Mouse (Mus musculus) midbrain, embryonic 11.5 days (tissue): Measurements from ENCODE around the gene Tfpi2. TPM values are rescaled to one million over a fixed set of nuclear protein-coding genes. Genes with fewer than 3 reads are reported as not detected.

Source experiments
- ATAC-seq: fragments of 200-750 bp; cut with Nextera tagmentation; 2 replicates; pipeline ENCODE4 v1.8.0; 2017; ENCODE audit warnings: moderate TSS enrichment, moderate library complexity; ENCODE audit not compliant: low FRiP score
- DNase-seq: peaks from one replicate; pipeline ENCODE4 v3.0.0; 2015; ENCODE audit warnings: low spot score; ENCODE audit errors: missing footprints
- H3K27ac ChIP-seq: fragments of 300-500 bp; sonication (generic); 2 replicates; pipeline ENCODE4 v1.5.1; 2014; ENCODE audit warnings: low read depth, low read length
- H3K27me3 ChIP-seq: fragments of 300-500 bp; sonication (generic); 2 replicates; pipeline ENCODE4 v1.6.1; 2014; ENCODE audit warnings: mild to moderate bottlenecking, low read length, moderate library complexity, mixed read lengths; ENCODE audit not compliant: control insufficient read depth, insufficient read depth
- H3K36me3 ChIP-seq: fragments of 300-500 bp; sonication (generic); 2 replicates; pipeline ENCODE4 v1.6.1; 2014; ENCODE audit warnings: mild to moderate bottlenecking, low read length, moderate library complexity, mixed read lengths; ENCODE audit not compliant: control insufficient read depth, insufficient read depth
- H3K4me1 ChIP-seq: fragments of 300-500 bp; sonication (generic); 2 replicates; pipeline ENCODE4 v1.6.1; 2014; ENCODE audit warnings: low read length; ENCODE audit not compliant: control insufficient read depth, insufficient read depth
- H3K4me2 ChIP-seq: fragments of 300-500 bp; sonication (generic); 2 replicates; pipeline ENCODE4 v1.6.1; 2014; ENCODE audit warnings: mild to moderate bottlenecking, moderate library complexity
- H3K4me3 ChIP-seq: fragments of 300-500 bp; sonication (generic); 2 replicates; pipeline ENCODE4 v1.5.1; 2014; ENCODE audit warnings: low read depth, low read length
- H3K9ac ChIP-seq: fragments of 300-500 bp; sonication (generic); 2 replicates; pipeline ENCODE4 v1.6.1; 2014; ENCODE audit warnings: low read length
- H3K9me3 ChIP-seq: fragments of 300-500 bp; sonication (generic); 2 replicates; pipeline ENCODE4 v1.6.1; 2016; ENCODE audit warnings: low read length; ENCODE audit not compliant: control insufficient read depth
- whole genome bisulfite sequencing: fragments of 180-500 bp; shearing (Covaris S2); extraction: QIAGEN DNeasy Blood & Tissue Kit; methylation state at CpG from one replicate; pipeline ENCODE4 v1.1.7; 2014; 5-methylcytosine and 5-hydroxymethylcytosine counted together
- polyA plus RNA-seq: library from polyadenylated mRNA; unstranded; fragments of >200 nt; fragmentation: Nextera tagmentation; extraction: Ambion mirVana; gene quantifications from 2 replicates; pipeline ENCODE4 v1.2.1, GENCODE M21; 2014

Gene Tfpi2
- polyA plus RNA-seq, 1 experiment from 2014 or later, result 0.68 TPM

DNA sequence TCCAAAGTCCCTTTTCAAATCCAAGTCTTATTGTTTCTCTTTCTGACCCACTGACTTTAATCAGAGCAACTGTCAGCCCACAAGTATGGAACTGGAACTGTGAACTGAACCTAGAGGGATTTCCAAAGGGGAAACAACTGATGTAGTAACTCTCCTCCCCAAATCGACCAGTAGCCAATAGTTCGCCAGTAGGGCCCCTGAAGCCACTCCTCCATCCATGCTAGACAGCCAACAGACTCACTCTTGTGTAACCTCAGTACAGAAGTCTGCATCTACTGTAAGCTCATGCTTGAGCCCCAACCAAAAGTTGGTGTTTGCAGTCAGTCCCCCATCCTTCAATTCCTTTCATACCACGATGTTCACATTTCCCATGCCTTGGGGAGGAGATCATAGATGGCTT is 12.0 kb upstream of the Tfpi2 start:
- ATAC-seq (no peak), DNase-seq (no peak)
- WGBS, result 85% methylated on average over 3 of the region's 3 CpGs
- H3K36me3 ChIP-seq, result no peaks in the 10 kb centered on the region
- H3K27me3 ChIP-seq, result no peaks in the 10 kb centered on the region
- H3K4me1 ChIP-seq, result no peaks in the 10 kb centered on the region; the same call in 1 of the 2 replicates
- H3K4me2 ChIP-seq, result no peak overlapping the region
- no peak overlapping the region for H3K4me3 ChIP-seq
- H3K27ac ChIP-seq, result no peak overlapping the region
- no peaks in the 10 kb centered on the region for H3K9me3 ChIP-seq
- no peak overlapping the region for H3K9ac ChIP-seq

GRCm38 (mm10) chr6:3999296-3999695 is 10.6 kb upstream of the Tfpi2 start:
- Histone ChIP-seq H3K27ac (no peak overlapping the region), H3K36me3 (no peaks in the 10 kb centered on the region), H3K4me1 (no peaks in the 10 kb centered on the region; the same call in 1 of the 2 replicates), H3K9me3 (no peaks in the 10 kb centered on the region), H3K9ac (no peak overlapping the region), H3K4me3 (no peak overlapping the region), H3K27me3 (no peaks in the 10 kb centered on the region), H3K4me2 (no peak overlapping the region)
- ATAC-seq, result no peak
- no peak for DNase-seq
- 71% methylated on average over 6 of the region's 6 CpGs for WGBS

DNA sequence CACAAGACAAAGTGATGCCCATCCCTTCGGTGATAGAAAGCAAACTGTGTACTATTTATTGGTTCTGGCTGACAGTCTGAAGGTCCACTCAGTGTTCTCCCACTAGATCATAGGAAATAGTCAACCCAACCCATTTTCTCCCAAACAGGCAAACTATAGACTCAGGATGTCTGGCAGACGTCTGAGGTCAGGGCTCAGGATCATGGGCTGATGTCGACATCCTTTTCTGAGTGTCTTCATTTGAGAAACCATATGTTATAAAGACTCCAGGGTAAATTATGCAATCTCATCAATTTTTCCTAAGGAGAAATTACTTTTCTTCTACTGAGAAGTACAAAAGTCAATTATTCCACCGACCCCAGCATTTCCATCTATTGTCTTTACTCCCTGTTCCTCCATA is 9.4 kb upstream of the Tfpi2 start:
- Histone ChIP-seq H3K9me3 (no peaks in the 10 kb centered on the region), H3K4me3 (no peak overlapping the region), H3K27ac (no peak overlapping the region), H3K4me1 (no peaks in the 10 kb centered on the region), H3K9ac (no peak overlapping the region), H3K36me3 (no peaks in the 10 kb centered on the region), H3K27me3 (no peaks in the 10 kb centered on the region), H3K4me2 (no peak overlapping the region)
- WGBS, result 83% methylated on average over 4 of the region's 4 CpGs
- no peak for DNase-seq
- no peak for ATAC-seq

DNA sequence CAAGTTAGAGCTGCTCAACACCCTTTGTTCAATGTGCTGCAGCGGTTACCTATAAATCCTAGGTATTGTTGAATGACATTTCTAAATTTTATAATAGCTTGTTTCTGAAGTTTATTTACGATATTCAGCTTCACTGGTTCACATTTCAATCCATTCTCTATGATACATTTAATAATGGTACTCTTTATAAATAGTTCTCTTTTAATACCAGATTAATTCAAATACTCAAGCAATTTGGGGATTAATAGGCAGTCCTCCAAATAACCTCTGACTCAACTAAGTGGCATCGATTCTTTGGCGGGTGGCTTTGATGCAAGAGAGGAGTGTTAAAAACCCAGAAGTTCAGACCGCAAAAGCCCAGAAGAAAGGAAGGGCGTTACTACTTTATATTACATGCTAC is 4.8 kb upstream of the Tfpi2 start, which contains the start of gene Gngt1:
Gngt1 (plus strand) TSS at position 301 of the 400 bp plus-strand sequence.
- H3K27me3 ChIP-seq, result no peaks in the 10 kb centered on the region
- ATAC-seq, result no peak
- H3K4me2 ChIP-seq, result no peak within 1 kb of the TSS
- H3K9ac ChIP-seq, result no peak within 1 kb of the TSS
- DNase-seq, result no peak
- H3K27ac ChIP-seq, result no peak within 1 kb of the TSS
- no peaks in the 10 kb centered on the region for H3K9me3 ChIP-seq
- H3K4me1 ChIP-seq, result no peaks in the 10 kb centered on the region
- no peaks in the 10 kb centered on the region for H3K36me3 ChIP-seq
- 89% methylated on average over 6 of the region's 6 CpGs for WGBS
- no peak within 1 kb of the TSS for H3K4me3 ChIP-seq

GRCm38 (mm10) chr6:3982661-3983284 is 5.9 kb downstream of the Tfpi2 start:
- DNase-seq (no peak), ATAC-seq (no peak)
- Histone ChIP-seq H3K4me1 (no peaks in the 10 kb centered on the region), H3K9me3 (no peaks in the 10 kb centered on the region), H3K4me2 (no peak overlapping the region), H3K27me3 (no peaks in the 10 kb centered on the region), H3K27ac (no peak overlapping the region), H3K4me3 (no peak overlapping the region), H3K9ac (no peak overlapping the region), H3K36me3 (no peaks in the 10 kb centered on the region)
- 89% methylated on average over 5 of the region's 5 CpGs for WGBS

DNA sequence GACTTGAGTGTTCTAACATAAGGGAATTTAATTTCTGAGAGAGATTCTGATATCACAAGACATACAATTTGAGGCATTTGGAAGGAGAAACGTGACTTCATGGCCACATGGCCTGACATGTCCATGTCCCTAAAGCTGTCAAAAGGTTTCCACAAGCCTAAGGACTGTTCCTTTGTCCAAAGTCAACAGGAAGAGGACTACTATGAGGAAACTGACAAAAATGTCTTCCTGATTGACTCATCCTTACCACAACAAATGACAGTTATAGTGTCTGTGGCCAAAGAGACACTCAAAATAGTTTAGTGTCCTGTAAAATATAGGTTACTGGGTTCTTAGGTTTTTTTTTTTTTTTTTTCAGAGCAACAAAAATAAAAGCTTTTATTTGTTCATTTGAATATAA is 15.0 kb downstream of the Tfpi2 start:
- H3K36me3 ChIP-seq, result no peaks in the 10 kb centered on the region
- no peak for DNase-seq
- H3K9me3 ChIP-seq, result no peaks in the 10 kb centered on the region
- no peak overlapping the region for H3K4me2 ChIP-seq
- no peak overlapping the region for H3K9ac ChIP-seq
- no peaks in the 10 kb centered on the region for H3K4me1 ChIP-seq
- no peak overlapping the region for H3K4me3 ChIP-seq
- no peaks in the 10 kb centered on the region for H3K27me3 ChIP-seq
- ATAC-seq, result no peak
- WGBS, result 91% methylated on average over 1 of the region's 1 CpGs
- H3K27ac ChIP-seq, result no peak overlapping the region

DNA sequence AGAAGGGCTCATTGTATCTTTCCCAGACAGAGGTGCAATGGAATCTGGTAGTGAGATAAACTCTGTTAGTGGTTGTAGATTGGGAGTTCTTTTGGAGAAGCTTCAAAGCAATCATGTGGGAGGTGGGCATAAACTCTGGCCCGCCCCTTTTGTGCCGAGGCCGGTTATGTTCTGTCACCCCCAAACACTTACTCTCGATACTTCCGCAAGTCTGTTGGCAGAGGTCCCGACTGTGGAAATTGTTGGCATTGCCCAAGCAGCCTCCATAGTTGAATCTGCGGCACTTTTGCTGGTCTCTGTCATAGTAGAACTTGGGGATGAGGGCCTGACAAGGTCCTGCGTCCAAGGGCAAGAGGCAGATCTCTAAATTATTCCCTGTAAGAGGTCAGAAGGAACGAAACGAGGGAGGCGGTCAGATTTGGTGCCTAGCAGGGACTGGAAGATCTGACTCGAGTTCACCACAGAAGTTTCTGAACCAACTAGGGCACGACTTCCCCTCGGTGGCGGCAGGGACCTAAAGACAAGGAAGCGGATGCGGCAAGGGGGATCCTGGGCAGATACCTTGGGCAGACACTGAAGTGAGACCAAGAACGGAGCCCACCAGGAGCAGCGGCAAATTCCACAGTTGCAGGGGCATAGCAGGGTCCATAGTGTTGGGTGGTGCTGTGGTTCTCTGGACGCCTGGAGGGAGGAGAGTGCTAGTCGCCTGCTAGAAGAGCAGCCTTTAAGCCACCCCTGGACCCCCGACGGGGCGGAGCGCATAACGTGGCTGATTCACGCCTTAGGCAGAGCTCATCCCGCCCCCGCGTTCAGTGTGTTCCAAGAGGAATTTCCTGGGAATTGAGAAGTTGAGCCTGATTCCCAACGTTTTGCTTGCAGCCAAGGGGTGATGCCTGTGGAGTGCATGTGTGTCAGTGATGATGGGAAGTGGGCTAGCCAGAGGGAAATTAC is 20.8 kb downstream of the Tfpi2 start:
- Histone ChIP-seq H3K9ac (no peak overlapping the region), H3K4me3 (no peak overlapping the region), H3K27me3 (no peaks in the 10 kb centered on the region), H3K27ac (no peak overlapping the region), H3K4me2 (peak overlapping the region; percentile 11; the same call in 1 of the 2 replicates), H3K4me1 (no peaks in the 10 kb centered on the region), H3K9me3 (no peaks in the 10 kb centered on the region), H3K36me3 (no peaks in the 10 kb centered on the region)
- DNase-seq (no peak), ATAC-seq (no peak)
- 32% methylated on average over 31 of the region's 31 CpGs for WGBS

- H3K27ac ChIP-seq, result no peak overlapping the region
- H3K9me3 ChIP-seq, result no peaks in the 10 kb centered on the region
- H3K4me1 ChIP-seq, result no peaks in the 10 kb centered on the region
- DNase-seq, result no peak
- peak; percentile 71; the same call in 1 of the 2 replicates for ATAC-seq
- no peak overlapping the region for H3K9ac ChIP-seq
- 36% methylated on average over 4 of the region's 4 CpGs for whole genome bisulfite sequencing
- H3K27me3 ChIP-seq, result no peaks in the 10 kb centered on the region
- no peak overlapping the region for H3K4me2 ChIP-seq
- no peaks in the 10 kb centered on the region for H3K36me3 ChIP-seq
- no peak overlapping the region for H3K4me3 ChIP-seq
These were observed 33.8 kb downstream of the Tfpi2 start for GRCm38 (mm10) chr6:3954969-3955368.

DNA sequence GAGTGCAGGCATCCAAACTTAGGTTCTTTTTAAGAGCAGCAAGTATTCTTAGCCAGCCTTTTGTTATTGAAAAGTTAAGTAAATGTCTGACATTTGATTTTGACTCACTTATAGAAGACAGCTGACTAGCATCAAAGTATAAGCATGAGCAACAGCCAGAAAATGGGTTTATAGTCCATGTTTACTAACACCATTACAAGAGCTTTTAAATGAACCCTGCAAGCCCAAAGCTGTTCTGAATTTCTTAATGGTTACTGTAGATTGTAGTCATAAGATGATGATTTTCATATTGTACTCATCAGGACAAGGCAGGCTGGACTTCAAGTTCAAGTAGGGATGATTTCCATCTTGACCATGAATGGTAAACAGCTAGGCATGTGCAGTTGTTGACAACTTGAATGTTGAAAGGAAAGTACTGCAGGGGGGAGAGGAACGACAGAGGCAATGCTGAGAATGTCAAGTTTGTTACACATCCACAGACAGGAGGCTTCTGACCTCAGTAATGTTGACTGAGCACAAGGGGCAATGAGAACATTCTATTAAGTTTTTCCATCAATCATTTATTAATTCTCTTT is 52.5 kb downstream of the Tfpi2 start:
- Histone ChIP-seq H3K27ac (no peak overlapping the region), H3K4me1 (no peaks in the 10 kb centered on the region), H3K36me3 (no peaks in the 10 kb centered on the region), H3K4me2 (no peak overlapping the region), H3K9me3 (no peaks in the 10 kb centered on the region), H3K4me3 (no peak overlapping the region), H3K9ac (no peak overlapping the region), H3K27me3 (no peaks in the 10 kb centered on the region)
- no peak for ATAC-seq
- WGBS, result 74% methylated on average over 1 of the region's 1 CpGs
- DNase-seq, result no peak
